Mouse (Mus musculus): ENCODE measurements around the gene Wasf3.

DNA sequence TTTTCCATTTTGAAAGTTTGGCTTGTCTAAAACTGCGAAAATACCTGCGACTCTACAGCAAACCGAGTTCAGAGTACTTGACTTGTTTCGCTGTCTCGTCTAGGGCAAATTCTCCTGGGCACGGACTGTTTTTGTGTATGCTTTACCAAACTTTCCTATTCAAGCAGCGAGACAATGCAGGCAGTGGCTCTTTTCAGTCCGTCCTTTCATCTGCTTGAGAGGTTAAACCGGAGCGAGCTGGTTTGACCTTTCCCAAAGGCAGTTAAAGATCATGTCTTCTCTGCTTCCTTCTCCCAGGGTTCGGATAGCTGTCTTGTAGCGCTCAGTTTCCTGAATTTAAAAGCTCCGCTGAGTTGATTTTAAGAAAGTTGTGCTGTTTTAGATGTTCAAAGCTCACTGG lies 1.2 kb downstream of the Wasf3 start:
- no peak for TF ChIP-seq CTCF (IDR thresholded peaks at IDR 0.05; ENCODE audit: low read depth)
- no peak for TF ChIP-seq EP300 (optimal IDR thresholded peaks at IDR 0.05)

All from stomach, postnatal 0 days (tissue).